Mouse (Mus musculus) heart, adult 2 months (tissue): Measurements from ENCODE around the gene Kcnk5. TPM values are rescaled to one million over a fixed set of nuclear protein-coding genes. Genes with fewer than 3 reads are reported as not detected.

ENCODE experiments used
- DNase-seq, 2 experiments: peaks; one replicate each; pipeline ENCODE4 v3.0.0; 2021
- H3K27ac ChIP-seq: fragments of 200-600 bp; 2 replicates; pipeline ENCODE4 v1.8.1; 2022
- H3K27me3 ChIP-seq: fragments of 200-500 bp; 2 replicates; pipeline ENCODE4 v1.6.1; 2012; ENCODE audit warnings: mild to moderate bottlenecking, low read length, inconsistent platforms, mixed read lengths; ENCODE audit not compliant: control insufficient read depth, insufficient read depth
- H3K36me3 ChIP-seq: fragments of 200-500 bp; 2 replicates; pipeline ENCODE4 v1.6.1; 2012; ENCODE audit warnings: low read length, inconsistent platforms; ENCODE audit not compliant: control insufficient read depth, insufficient read depth
- H3K4me1 ChIP-seq: fragments of 200-500 bp; 2 replicates; pipeline ENCODE4 v1.6.1; 2011; ENCODE audit warnings: low read length; ENCODE audit not compliant: control insufficient read depth, insufficient read depth
- H3K4me3 ChIP-seq: fragments of 200-600 bp; 2 replicates; pipeline ENCODE4 v1.8.1; 2022
- H3K79me2 ChIP-seq: fragments of 200-500 bp; replicated peaks from 2 replicates; pipeline ENCODE4 v1.6.1; 2012; ENCODE audit warnings: mild to moderate bottlenecking, inconsistent platforms, low read length, moderate library complexity, mixed read lengths; ENCODE audit not compliant: control insufficient read depth, insufficient read depth
- H3K9ac ChIP-seq: fragments of 200-500 bp; 2 replicates; pipeline ENCODE4 v1.6.1; 2012; ENCODE audit warnings: low read depth, mild to moderate bottlenecking, control low read depth, inconsistent platforms, low read length, mixed read lengths
- CTCF ChIP-seq: fragments of 200-600 bp; IDR thresholded peaks from 2 replicates; pipeline ENCODE4 v1.8.1; 2022; ENCODE audit warnings: antibody characterized with exemption, mild to moderate bottlenecking, moderate library complexity
- EP300 ChIP-seq: fragments of 200-500 bp; IDR thresholded peaks from 2 replicates; pipeline ENCODE4 v1.6.1; 2011; ENCODE audit warnings: low read depth, low read length, control low read depth; ENCODE audit not compliant: insufficient read depth
- POLR2A ChIP-seq: fragments of 200-500 bp; IDR thresholded peaks from 2 replicates; pipeline ENCODE4 v1.6.1; 2011; ENCODE audit warnings: mild to moderate bottlenecking, low read depth, low read length, control low read depth; ENCODE audit not compliant: insufficient read depth
- WGBS: fragments of 180-500 bp; shearing (Covaris S2); methylation state at CpG from one replicate; pipeline ENCODE4 v1.1.7; 2018; 5-methylcytosine and 5-hydroxymethylcytosine counted together
- intact Hi-C: fragments of 180-260 bp; cut with DNase I; formaldehyde crosslinking; loops from one replicate; pipeline ENCODE4 v1.15.1; 2025
- polyA plus RNA-seq: library from polyadenylated mRNA; depleted of rRNA; stranded (reverse); fragments of >200 nt; gene quantifications from 2 replicates; pipeline ENCODE4 v1.2.3, GENCODE M21; 2012
- total RNA-seq, 2 experiments: library from RNA; stranded (reverse); gene quantifications; 2 replicates each; pipeline ENCODE4 v1.2.3; 2021

The Kcnk5 gene
- total and polyA plus RNA-seq, 3 experiments = 0.65 to 0.84 (median 0.70) TPM

DNA sequence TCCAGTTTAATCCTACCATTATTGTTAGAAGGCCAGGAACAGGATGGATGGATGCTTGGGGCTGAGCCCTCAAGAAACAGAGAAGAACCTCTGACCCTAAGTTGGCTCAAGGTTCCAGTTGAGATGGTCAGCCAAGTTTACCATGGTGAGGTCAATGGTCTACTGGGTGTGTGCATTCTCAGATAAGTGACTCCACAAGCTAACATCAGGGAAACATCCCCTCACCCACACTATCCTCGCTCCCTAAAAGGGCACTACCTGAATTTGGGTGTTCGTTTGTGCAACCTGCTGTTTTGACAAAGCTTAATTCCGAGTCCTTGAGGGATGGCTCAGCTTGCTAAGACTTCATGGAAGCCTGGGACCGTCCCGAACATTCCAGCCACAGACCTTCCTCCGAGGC is 1.3 kb downstream of the Kcnk5 start:
- Histone ChIP-seq H3K27ac (no peak overlapping the region), H3K4me1 (peaks cover 4% of the 10 kb centered on the region), H3K4me3 (peak overlapping the region; percentile 55), H3K27me3 (no peaks in the 10 kb centered on the region), H3K36me3 (no peaks in the 10 kb centered on the region), H3K79me2 (no peaks in the 10 kb centered on the region), H3K9ac (no peak overlapping the region)
- no peak for DNase-seq
- intact Hi-C loops = no loop called here
- 12% methylated on average over 6 of the region's 6 CpGs for WGBS
- TF ChIP-seq POLR2A (no peak), CTCF (no peak), EP300 (no peak)

GRCm38 (mm10) chr14:20179731-20180280 is 1.8 kb downstream of the Kcnk5 start:
- no peaks in the 10 kb centered on the region for H3K36me3 ChIP-seq
- H3K79me2 ChIP-seq = no peaks in the 10 kb centered on the region
- no peak overlapping the region for H3K27ac ChIP-seq
- DNase-seq = no peak
- intact Hi-C loops = no loop called here
- TF ChIP-seq POLR2A (no peak), CTCF (no peak), EP300 (no peak)
- no peak overlapping the region for H3K9ac ChIP-seq
- no peak overlapping the region for H3K4me3 ChIP-seq
- H3K27me3 ChIP-seq = no peaks in the 10 kb centered on the region
- peaks cover 4% of the 10 kb centered on the region for H3K4me1 ChIP-seq
- WGBS = 86% methylated on average over 5 of the region's 5 CpGs

DNA sequence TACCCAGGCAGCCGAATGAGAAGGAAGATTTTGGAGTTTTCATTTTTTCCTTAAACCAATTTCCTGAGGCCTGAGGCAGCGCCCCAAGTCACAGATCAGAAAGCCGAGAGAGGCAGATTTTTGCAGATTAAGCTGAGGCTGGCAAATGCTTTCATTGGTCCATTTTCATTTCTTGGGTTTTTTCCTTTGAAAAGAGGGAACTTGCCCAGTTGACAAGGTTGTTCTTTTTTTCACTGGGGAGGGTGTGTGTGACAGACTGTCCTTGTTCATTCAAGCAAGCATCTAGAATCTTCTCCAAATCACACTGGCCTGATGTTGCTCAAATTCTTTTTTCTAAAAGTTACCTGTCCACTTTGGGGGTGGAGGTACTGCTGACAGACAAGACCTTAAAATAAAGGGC is 2.5 kb downstream of the Kcnk5 start:
- Histone ChIP-seq H3K79me2 (no peaks in the 10 kb centered on the region), H3K27ac (no peak overlapping the region), H3K9ac (no peak overlapping the region), H3K4me3 (no peak overlapping the region), H3K4me1 (peaks cover 4% of the 10 kb centered on the region), H3K27me3 (no peaks in the 10 kb centered on the region), H3K36me3 (no peaks in the 10 kb centered on the region)
- TF ChIP-seq CTCF (no peak), POLR2A (no peak), EP300 (no peak)
- intact Hi-C loops = no loop called here
- no peak for DNase-seq
- 75% methylated on average over 3 of the region's 3 CpGs for WGBS

GRCm38 (mm10) chr14:20178593-20178992 is 3.0 kb downstream of the Kcnk5 start:
- peaks cover 4% of the 10 kb centered on the region for H3K4me1 ChIP-seq
- 60% methylated on average over 4 of the region's 4 CpGs for WGBS
- no peak overlapping the region for H3K27ac ChIP-seq

DNA sequence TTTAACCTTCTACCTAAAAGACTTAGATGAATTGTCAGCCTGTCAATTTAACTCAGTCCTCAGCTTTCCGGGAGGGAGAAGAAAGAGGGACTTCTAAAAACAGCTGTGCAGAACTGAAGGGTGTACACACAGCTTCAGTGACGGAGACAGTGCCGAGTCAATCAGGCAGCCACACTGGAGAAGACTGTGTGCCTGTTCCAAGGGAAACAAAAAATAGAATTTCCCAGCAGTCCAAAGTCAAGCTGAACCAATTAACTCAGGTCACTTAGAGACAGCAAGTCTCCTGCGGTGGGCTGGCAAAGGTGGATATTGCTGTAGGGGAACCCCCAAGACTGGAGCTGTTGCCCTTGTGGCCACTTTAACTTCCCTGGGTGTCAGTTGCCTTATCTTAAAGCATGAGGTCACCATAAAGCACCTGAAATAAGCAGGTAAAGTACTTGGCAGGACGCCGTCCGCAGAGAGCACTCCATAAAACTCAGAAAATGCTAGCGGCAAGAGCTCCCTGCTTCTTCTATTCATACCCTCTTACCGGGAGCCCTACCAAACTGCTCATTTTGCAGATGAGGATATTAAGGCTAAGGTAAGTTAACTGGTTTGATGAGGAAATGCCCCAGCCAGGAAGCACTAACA is 4.0 kb downstream of the Kcnk5 start:
- Histone ChIP-seq H3K9ac (no peak overlapping the region), H3K27me3 (no peaks in the 10 kb centered on the region), H3K4me3 (no peak overlapping the region), H3K36me3 (no peaks in the 10 kb centered on the region), H3K4me1 (peaks cover 4% of the 10 kb centered on the region), H3K79me2 (no peaks in the 10 kb centered on the region), H3K27ac (no peak overlapping the region)
- 93% methylated on average over 9 of the region's 9 CpGs for WGBS
- DNase-seq = no peak
- no peak for TF ChIP-seq POLR2A
- no peak for TF ChIP-seq CTCF
- no peak for TF ChIP-seq EP300
- intact Hi-C loops = no loop called here

More at GRCm38 (mm10) chr14:20178593-20178992, 3.0 kb downstream of the Kcnk5 start:
- H3K4me3 ChIP-seq = no peak overlapping the region
- no peaks in the 10 kb centered on the region for H3K79me2 ChIP-seq
- intact Hi-C loops = no loop called here
- TF ChIP-seq EP300 (no peak), POLR2A (no peak), CTCF (no peak)
- no peak overlapping the region for H3K9ac ChIP-seq
- H3K27me3 ChIP-seq = no peaks in the 10 kb centered on the region
- no peaks in the 10 kb centered on the region for H3K36me3 ChIP-seq
- no peak for DNase-seq

- H3K27ac ChIP-seq = no peak overlapping the region
- no peak for DNase-seq
- 87% methylated on average over 4 of the region's 4 CpGs for WGBS
- H3K36me3 ChIP-seq = no peaks in the 10 kb centered on the region
- H3K4me3 ChIP-seq = no peak overlapping the region
- H3K27me3 ChIP-seq = no peaks in the 10 kb centered on the region
- TF ChIP-seq CTCF = no peak
- no peak for TF ChIP-seq POLR2A
- TF ChIP-seq EP300 = no peak
- intact Hi-C loops = no loop called here
- no peak overlapping the region for H3K9ac ChIP-seq
- H3K4me1 ChIP-seq = peaks cover 2% of the 10 kb centered on the region
- H3K79me2 ChIP-seq = no peaks in the 10 kb centered on the region
These were observed 5.9 kb downstream of the Kcnk5 start for GRCm38 (mm10) chr14:20175705-20176104.
